Mouse (Mus musculus): Measurements from ENCODE around the gene Fblim1. TPM values are rescaled to one million over a fixed set of nuclear protein-coding genes. Genes with fewer than 3 reads are reported as not detected.

Gene Fblim1
- polyA plus RNA-seq, 1 experiment from 2014 or later = 1.8 TPM

- Histone ChIP-seq H3K4me3 (ENCODE audit: low read depth, low read length) (no peak overlapping the region), H3K36me3 (replicated peaks; ENCODE audit: insufficient read depth, low read length) (no peaks in the 10 kb centered on the region; the same call in 1 of the 2 replicates), H3K4me2 (ENCODE audit: low read depth, low read length) (no peak overlapping the region), H3K27me3 (ENCODE audit: insufficient read depth, low read length) (no peaks in the 10 kb centered on the region), H3K9ac (replicated peaks) (no peak overlapping the region), H3K9me3 (ENCODE audit: low read length) (no peaks in the 10 kb centered on the region), H3K27ac (ENCODE audit: low read depth) (no peak overlapping the region), H3K4me1 (ENCODE audit: insufficient read depth) (0 out of 2 replicates have a peak, but pooled peaks cover 4% of the 10 kb centered on the region)
- 73% methylated on average over 6 of the region's 6 CpGs for WGBS (ENCODE audit: insufficient replicate concordance)
- TF ChIP-seq CTCF (IDR thresholded peaks at IDR 0.05; ENCODE audit: low read depth) = no peak
- DNase-seq (no peak), ATAC-seq (no peak)
Observed at GRCm38 (mm10) chr4:141649244-141649643, 43.3 kb upstream of the Fblim1 start.

GRCm38 (mm10) chr4:141648262-141648661, 42.4 kb upstream of the Fblim1 start:
- no peak for TF ChIP-seq CTCF (IDR thresholded peaks at IDR 0.05; ENCODE audit: low read depth)
- 91% methylated on average over 5 of the region's 5 CpGs for WGBS (ENCODE audit: insufficient replicate concordance)
- no peak for DNase-seq

GRCm38 (mm10) chr4:141647187-141647586, 41.3 kb upstream of the Fblim1 start:
- no peak for TF ChIP-seq CTCF (IDR thresholded peaks at IDR 0.05; ENCODE audit: low read depth)
- no peak for TF ChIP-seq EP300 (IDR thresholded peaks at IDR 0.05; ENCODE audit: low read depth)
- no peak overlapping the region for H3K27ac ChIP-seq (ENCODE audit: low read depth)
- no peak overlapping the region for H3K9ac ChIP-seq (replicated peaks)
- H3K9me3 ChIP-seq (ENCODE audit: low read length) = no peaks in the 10 kb centered on the region
- no peak overlapping the region for H3K4me2 ChIP-seq (ENCODE audit: low read depth, low read length)
- H3K4me1 ChIP-seq (ENCODE audit: insufficient read depth) = no peaks in the 10 kb centered on the region
- no peak for DNase-seq
- no peak overlapping the region for H3K4me3 ChIP-seq (ENCODE audit: low read depth, low read length)
- no peaks in the 10 kb centered on the region for H3K27me3 ChIP-seq (ENCODE audit: insufficient read depth, low read length)
- 90% methylated on average over 3 of the region's 3 CpGs for WGBS (ENCODE audit: insufficient replicate concordance)
- ATAC-seq = no peak
- H3K36me3 ChIP-seq (replicated peaks; ENCODE audit: insufficient read depth, low read length) = no peaks in the 10 kb centered on the region; the same call in 1 of the 2 replicates

More at GRCm38 (mm10) chr4:141648262-141648661, 42.4 kb upstream of the Fblim1 start:
- H3K9ac ChIP-seq (replicated peaks) = no peak overlapping the region
- H3K9me3 ChIP-seq (ENCODE audit: low read length) = no peaks in the 10 kb centered on the region
- H3K4me1 ChIP-seq (ENCODE audit: insufficient read depth) = 0 out of 2 replicates have a peak, but pooled peaks cover 3% of the 10 kb centered on the region
- no peak overlapping the region for H3K4me3 ChIP-seq (ENCODE audit: low read depth, low read length)
- H3K27me3 ChIP-seq (ENCODE audit: insufficient read depth, low read length) = no peaks in the 10 kb centered on the region
- H3K4me2 ChIP-seq (ENCODE audit: low read depth, low read length) = no peak overlapping the region
- ATAC-seq = no peak
- H3K36me3 ChIP-seq (replicated peaks; ENCODE audit: insufficient read depth, low read length) = no peaks in the 10 kb centered on the region; the same call in 1 of the 2 replicates
- no peak overlapping the region for H3K27ac ChIP-seq (ENCODE audit: low read depth)

- Histone ChIP-seq H3K4me1 (ENCODE audit: insufficient read depth) (no peaks in the 10 kb centered on the region), H3K27me3 (ENCODE audit: insufficient read depth, low read length) (no peaks in the 10 kb centered on the region), H3K9me3 (ENCODE audit: low read length) (no peaks in the 10 kb centered on the region), H3K4me2 (ENCODE audit: low read depth, low read length) (no peak overlapping the region), H3K27ac (ENCODE audit: low read depth) (no peak overlapping the region; the same call in 1 of the 2 replicates), H3K36me3 (replicated peaks; ENCODE audit: insufficient read depth, low read length) (peaks cover 6% of the 10 kb centered on the region), H3K9ac (replicated peaks) (no peak overlapping the region), H3K4me3 (ENCODE audit: low read depth, low read length) (no peak overlapping the region)
- ATAC-seq = no peak
- DNase-seq = no peak
- WGBS (ENCODE audit: insufficient replicate concordance) = 89% methylated on average over 8 of the region's 8 CpGs
- TF ChIP-seq CTCF (IDR thresholded peaks at IDR 0.05; ENCODE audit: low read depth) (no peak), EP300 (IDR thresholded peaks at IDR 0.05; ENCODE audit: low read depth) (no peak)
Observed at GRCm38 (mm10) chr4:141645988-141646387, 40.1 kb upstream of the Fblim1 start.

GRCm38 (mm10) chr4:141643118-141643855, 37.4 kb upstream of the Fblim1 start:
- WGBS (ENCODE audit: insufficient replicate concordance) = 65% methylated on average over 7 of the region's 7 CpGs

GRCm38 (mm10) chr4:141641961-141642811, 36.3 kb upstream of the Fblim1 start:
- WGBS (ENCODE audit: insufficient replicate concordance) = 87% methylated on average over 25 of the region's 25 CpGs
- DNase-seq (no peak), ATAC-seq (no peak)
- no peaks in the 10 kb centered on the region for H3K27me3 ChIP-seq (ENCODE audit: insufficient read depth, low read length)
- H3K4me2 ChIP-seq (ENCODE audit: low read depth, low read length) = no peak overlapping the region
- no peak overlapping the region for H3K4me3 ChIP-seq (ENCODE audit: low read depth, low read length)
- H3K27ac ChIP-seq (ENCODE audit: low read depth) = no peak overlapping the region
- H3K36me3 ChIP-seq (replicated peaks; ENCODE audit: insufficient read depth, low read length) = peaks cover 10% of the 10 kb centered on the region; the same call in 1 of the 2 replicates
- no peaks in the 10 kb centered on the region for H3K9me3 ChIP-seq (ENCODE audit: low read length)
- TF ChIP-seq EP300 (IDR thresholded peaks at IDR 0.05; ENCODE audit: low read depth) (no peak), CTCF (IDR thresholded peaks at IDR 0.05; ENCODE audit: low read depth) (no peak)
- H3K9ac ChIP-seq (replicated peaks) = no peak overlapping the region
- no peaks in the 10 kb centered on the region for H3K4me1 ChIP-seq (ENCODE audit: insufficient read depth)

More at GRCm38 (mm10) chr4:141643118-141643855, 37.4 kb upstream of the Fblim1 start:
- TF ChIP-seq CTCF (IDR thresholded peaks at IDR 0.05; ENCODE audit: low read depth) (no peak), EP300 (IDR thresholded peaks at IDR 0.05; ENCODE audit: low read depth) (no peak)
- Histone ChIP-seq H3K4me3 (ENCODE audit: low read depth, low read length) (no peak overlapping the region), H3K9ac (replicated peaks) (no peak overlapping the region), H3K4me1 (ENCODE audit: insufficient read depth) (no peaks in the 10 kb centered on the region), H3K36me3 (replicated peaks; ENCODE audit: insufficient read depth, low read length) (peaks cover 10% of the 10 kb centered on the region; the same call in 1 of the 2 replicates), H3K4me2 (ENCODE audit: low read depth, low read length) (no peak overlapping the region), H3K9me3 (ENCODE audit: low read length) (no peaks in the 10 kb centered on the region), H3K27me3 (ENCODE audit: insufficient read depth, low read length) (no peaks in the 10 kb centered on the region), H3K27ac (ENCODE audit: low read depth) (no peak overlapping the region)
- ATAC-seq = no peak
- DNase-seq = no peak

All from liver, postnatal 0 days (tissue).